Mouse (Mus musculus) spleen, postnatal 36 days (tissue): ENCODE measurements around the gene Dock7.

ENCODE experiments used
- DNase-seq, 2 experiments: peaks; one replicate each; pipeline ENCODE4 v3.0.0; 2022; ENCODE audit warnings: low spot score in 2 of 2, mixed read lengths in 1 of 2

The Dock7 gene

DNA sequence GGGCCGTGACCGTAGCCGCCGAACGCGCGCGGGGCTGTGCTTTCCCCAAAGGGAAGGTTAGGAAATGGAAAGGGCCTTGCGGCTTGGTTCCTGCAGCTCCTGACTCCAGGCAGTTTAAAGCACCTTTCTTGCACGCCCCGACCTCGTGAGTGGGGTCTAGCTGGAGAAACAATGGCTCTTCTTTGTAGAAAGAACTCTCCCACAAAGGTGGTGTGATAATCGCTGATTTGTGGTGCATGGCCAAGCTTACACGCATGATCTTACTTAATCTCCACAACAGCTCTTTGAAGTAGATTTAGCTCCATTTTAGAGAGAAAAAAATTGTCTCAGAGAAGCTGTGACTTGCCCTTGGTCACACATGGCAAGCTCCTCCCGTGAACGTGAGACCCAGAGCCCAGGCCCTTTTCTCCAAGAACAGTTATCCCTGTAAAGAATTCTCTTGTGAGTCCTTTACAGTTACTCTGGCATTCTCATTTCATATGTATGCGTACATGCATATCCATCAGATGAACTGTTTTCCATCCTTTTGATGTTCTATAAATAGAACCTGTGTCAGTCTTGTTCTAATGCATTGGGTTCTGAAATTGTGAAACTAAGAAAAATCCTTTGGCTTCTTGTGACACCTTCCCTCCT lies 524 bp upstream of the Dock7 start:
- no peak for DNase-seq

DNA sequence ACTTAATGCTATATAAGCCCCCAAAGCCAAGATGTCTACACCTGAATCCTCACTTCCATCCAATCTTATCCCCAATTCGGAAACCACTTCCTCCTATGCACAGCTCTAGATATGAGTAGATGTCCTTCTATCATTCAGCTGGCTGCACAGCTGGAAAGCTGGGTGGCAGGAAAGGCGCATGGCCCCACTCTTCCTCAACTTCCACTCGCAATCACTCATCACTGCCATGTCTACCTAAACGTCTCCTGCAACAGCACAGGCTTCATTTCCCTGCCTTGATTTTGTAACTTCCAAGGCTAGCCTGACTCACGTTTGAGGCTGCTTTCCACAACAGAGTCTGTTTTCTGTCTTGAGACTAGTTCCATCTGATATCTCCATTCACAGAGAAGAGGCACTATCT lies 1.7 kb downstream of the Dock7 start:
- DNase-seq: no peak

DNA sequence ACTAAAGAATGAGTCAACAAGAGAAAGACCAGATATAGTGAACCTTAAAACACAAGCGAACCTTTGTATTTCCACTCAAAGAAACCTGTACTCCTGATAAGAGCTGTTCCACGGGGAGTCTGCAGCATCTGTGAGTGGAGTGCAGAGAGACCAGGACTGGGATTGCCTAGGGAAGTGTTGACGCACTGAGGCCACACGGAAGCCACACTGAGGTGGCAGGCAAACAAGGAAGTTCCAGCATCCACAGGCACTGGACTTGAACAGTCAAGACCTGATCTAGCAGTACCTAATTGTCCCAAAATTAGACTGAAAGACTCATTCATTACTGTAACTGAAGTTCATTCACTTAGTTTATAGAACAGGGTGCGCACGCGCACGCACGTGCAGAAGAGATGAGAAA lies 4.9 kb downstream of the Dock7 start:
- DNase-seq: no peak

DNA sequence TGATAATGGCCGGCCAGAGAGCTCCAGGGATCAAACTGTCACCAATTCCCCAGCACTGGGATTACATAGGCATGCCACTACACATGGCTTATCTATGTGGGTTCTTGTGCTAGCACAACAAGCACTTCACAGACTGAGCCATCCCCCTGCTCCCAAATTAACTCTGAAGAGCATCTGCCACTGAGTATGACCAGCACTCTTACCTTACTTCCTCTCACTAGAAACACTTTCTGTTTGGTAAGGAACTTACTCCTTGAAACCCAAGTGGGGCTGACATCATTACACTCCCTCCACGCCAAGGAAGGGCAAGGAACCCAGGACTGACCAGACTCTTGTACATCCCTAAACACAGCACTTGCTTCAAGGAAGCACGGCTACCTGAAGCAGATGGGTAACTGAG lies 9.0 kb downstream of the Dock7 start:
- no peak for DNase-seq

DNA sequence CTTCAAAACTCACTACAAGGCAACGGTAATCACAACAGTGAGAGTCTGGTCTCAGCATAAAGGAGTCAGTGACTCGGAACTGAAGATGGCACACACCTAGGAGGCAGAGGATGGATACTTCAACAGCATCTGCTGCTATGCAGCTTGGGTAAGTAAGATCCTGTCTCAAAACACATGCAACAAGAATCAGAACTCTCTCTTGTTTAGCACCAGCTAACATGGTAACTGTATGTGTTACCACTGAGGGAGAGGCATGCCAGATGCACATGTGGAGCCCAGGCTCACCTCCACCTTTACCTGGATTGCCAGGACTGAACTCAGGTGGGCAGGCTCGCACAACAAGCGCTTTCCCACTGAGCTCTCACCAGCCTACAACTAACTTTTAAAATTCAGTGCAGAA lies 11.9 kb downstream of the Dock7 start:
- no peak for DNase-seq

- no peak for DNase-seq
Observed at GRCm38 (mm10) chr4:99102846-99103245, 17.9 kb downstream of the Dock7 start.

GRCm38 (mm10) chr4:99100724-99101123 lies 20.0 kb downstream of the Dock7 start:
- DNase-seq: no peak

- no peak for DNase-seq
Observed at GRCm38 (mm10) chr4:99091777-99092176, 28.9 kb downstream of the Dock7 start.

DNA sequence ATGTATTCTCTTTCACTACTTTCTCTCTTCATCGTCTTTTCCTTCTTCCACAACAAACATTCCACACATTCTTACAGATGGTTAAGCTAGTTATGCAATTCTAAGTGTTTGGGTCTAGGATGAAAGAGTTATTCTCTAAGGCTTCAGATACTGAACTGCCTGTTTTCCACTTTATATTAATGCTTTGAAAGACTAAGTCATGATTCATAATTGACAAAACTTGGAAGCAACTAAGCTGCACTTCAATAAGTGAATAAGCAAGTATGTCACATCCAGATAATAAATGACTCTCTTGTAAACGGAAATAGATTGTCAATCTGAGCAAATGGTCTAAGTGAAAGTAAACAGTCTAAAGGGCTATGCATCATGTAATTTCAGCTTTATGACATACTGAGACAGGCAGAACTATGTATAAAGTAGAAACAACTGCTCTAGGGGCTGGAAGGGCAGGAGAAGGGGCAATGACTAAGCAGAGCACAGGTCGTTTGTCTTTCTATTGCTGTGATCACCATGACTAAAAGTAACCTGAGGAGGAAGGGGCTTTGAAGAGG lies 29.5 kb downstream of the Dock7 start:
- no peak for DNase-seq

GRCm38 (mm10) chr4:99087760-99088485 lies 32.8 kb downstream of the Dock7 start:
- no peak for DNase-seq

DNA sequence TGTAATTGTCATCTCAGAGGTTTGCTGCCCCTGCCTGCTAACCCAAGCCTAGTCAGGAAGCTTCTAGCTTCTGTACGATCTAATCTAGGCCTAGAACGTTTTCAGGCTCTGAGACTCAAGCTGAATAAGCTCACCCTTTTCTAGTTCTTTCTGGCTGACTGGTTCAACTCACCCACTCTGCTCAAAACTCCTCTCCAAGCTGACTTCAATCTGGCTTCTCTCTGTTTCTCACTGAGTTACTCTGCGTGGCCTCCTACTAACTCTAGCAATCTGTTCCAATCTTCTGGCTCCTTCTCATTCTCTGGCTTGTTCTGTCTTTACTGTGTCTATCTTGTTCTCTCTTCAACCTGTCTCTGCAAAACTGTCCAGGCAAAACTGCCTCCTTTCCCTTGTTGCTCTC lies 36.9 kb downstream of the Dock7 start:
- DNase-seq: no peak

- no peak for DNase-seq
Observed at GRCm38 (mm10) chr4:99081169-99081568, 39.5 kb downstream of the Dock7 start.

DNA sequence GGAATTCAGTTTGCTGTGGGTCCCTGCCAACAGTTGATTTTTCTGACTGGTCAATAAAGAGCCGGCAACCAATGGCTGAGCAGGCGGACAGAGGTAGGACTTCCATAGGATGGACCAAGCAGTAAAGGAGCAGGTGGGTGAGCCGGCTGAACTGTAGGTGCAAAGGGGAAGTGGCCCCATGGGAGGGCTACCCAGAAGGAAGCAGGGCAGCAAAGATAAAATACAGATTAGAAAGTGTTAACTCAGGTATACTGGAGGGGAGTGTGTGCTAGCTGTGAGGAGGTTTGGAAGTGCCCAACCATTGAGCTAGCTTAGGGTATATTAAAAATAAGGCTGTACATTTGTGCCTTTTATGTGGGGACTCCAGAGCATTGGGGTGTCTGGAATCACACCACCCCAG lies 42.7 kb downstream of the Dock7 start:
- DNase-seq: no peak

GRCm38 (mm10) chr4:99068806-99069205 lies 51.9 kb downstream of the Dock7 start:
- DNase-seq: no peak

- DNase-seq: no peak
Observed at GRCm38 (mm10) chr4:99064524-99064923, 56.2 kb downstream of the Dock7 start.

DNA sequence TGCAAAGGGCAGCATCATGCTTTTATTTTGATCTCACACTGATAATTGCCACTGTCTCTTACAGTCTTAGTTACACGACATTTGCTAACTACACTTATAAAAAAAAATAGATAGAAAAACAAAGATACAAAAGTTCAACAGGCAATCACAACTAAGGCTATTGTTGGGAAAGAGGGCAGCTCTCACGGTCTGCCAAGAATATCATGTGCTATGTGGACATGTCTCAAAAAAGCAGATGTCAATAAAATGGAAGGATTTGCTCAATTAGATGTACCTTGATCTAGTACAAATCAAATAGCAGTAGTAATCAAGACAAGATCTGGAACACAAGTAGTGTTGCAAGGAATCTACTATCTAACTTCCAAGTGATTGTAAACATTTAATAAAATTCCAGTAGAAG lies 72.1 kb downstream of the Dock7 start:
- DNase-seq: no peak

- DNase-seq: no peak
Observed at GRCm38 (mm10) chr4:99046471-99046870, 74.2 kb downstream of the Dock7 start.

DNA sequence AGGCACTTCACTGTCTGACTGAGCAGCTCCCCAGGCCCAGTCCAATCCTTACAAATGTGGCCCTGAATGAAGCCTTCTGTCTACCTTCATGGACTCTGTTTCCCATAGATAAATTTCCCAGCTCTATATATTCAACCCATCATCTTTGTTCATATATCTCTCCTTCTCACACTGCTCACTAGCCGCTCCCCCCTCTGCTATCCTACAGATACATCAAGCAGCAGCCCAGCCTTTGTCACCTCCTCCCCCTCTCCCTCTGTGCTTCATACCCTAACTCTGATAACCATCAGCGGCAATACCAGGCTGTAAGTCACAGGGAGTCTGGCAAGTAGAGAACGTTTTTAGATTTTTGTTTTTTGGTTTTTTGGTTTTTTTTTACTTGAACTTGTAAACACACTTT lies 75.9 kb downstream of the Dock7 start:
- DNase-seq: no peak

DNA sequence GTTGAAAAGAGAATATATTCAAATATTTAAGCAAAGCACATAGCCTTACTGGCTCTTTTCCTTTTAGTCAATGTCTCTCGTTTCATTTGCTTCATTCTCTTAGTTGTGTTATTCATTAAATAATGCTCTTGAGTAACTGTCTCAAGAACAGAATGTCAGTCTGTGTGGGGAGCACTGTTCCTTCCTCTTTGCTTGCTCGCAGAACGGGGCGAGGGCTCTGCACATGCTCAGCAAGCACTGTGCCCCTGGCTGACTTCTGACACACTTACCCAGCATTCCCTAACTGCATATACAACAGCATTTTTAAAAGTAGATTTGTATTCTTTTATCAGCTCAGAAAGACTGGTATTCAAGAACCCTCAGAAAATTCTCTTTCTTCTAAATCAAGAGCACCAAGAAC lies 87.8 kb downstream of the Dock7 start:
- DNase-seq: peak in 1 of 2 experiments; percentile 10

- no peak for DNase-seq
Observed at GRCm38 (mm10) chr4:99030686-99031085, 90.0 kb downstream of the Dock7 start, which contains the start of gene Angptl3. Angptl3 (plus strand) TSS chr4:99030954.

DNA sequence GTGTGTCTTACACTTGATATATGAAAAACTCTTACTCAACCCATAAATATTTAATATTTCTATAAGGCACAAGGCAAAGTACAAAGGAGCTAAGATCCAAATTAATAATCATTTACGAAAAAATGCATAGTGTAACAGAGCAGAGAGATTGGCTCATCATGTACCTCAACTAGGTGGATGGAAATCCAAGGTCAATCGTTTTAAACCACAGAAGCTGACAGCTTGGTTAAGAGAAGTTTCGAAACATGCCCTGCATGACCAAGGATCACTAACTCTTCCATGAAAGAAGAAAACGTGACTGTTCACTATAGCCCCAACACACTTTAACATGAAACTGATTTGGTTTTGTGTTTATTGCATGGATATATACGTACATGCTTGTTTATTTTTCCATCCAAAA lies 92.3 kb downstream of the Dock7 start:
- DNase-seq: no peak

- no peak for DNase-seq
Observed at GRCm38 (mm10) chr4:99022221-99022620, 98.5 kb downstream of the Dock7 start.

- no peak for DNase-seq
Observed at GRCm38 (mm10) chr4:99011039-99011438, 109.7 kb downstream of the Dock7 start.
